Mouse (Mus musculus) E14TG2a.4 (cell line): Measurements from ENCODE around the gene H2-Ke6.
"Not testable (repeated sequence)": the region's sequence is repeated elsewhere in the genome, so short reads cannot be mapped to it uniquely, and the experiment has no call there.

Experiments
- H3K27me3 ChIP-seq: 2 replicates; pipeline ENCODE4 v1.6.1; 2014; ENCODE audit warnings: low read length, control low read depth; ENCODE audit not compliant: insufficient read depth
- H3K36me3 ChIP-seq: 2 replicates; pipeline ENCODE4 v1.6.1; 2014; ENCODE audit warnings: low read length, control low read depth; ENCODE audit not compliant: insufficient read depth
- H3K4me1 ChIP-seq: replicated peaks from 2 replicates; pipeline ENCODE4 v1.6.1; 2014; ENCODE audit warnings: low read depth, low read length, control low read depth
- H3K4me3 ChIP-seq: replicated peaks from 2 replicates; pipeline ENCODE4 v1.5.1; 2014; ENCODE audit warnings: mild to moderate bottlenecking, low read length
- H3K9me3 ChIP-seq: 2 replicates; pipeline ENCODE4 v1.6.1; 2014; ENCODE audit warnings: low read length, control low read depth
- CTCF ChIP-seq: conservative IDR thresholded peaks from 2 replicates; pipeline ENCODE4 v1.5.1; 2014; ENCODE audit warnings: low read length
- NANOG ChIP-seq: IDR thresholded peaks from 2 replicates; pipeline ENCODE4 v1.6.1; 2014; ENCODE audit warnings: borderline replicate concordance, low read length, mixed read lengths
- POU5F1 ChIP-seq: IDR thresholded peaks from 2 replicates; pipeline ENCODE4 v1.6.1; 2014; ENCODE audit warnings: low read length, borderline replicate concordance

H2-Ke6 gene

DNA sequence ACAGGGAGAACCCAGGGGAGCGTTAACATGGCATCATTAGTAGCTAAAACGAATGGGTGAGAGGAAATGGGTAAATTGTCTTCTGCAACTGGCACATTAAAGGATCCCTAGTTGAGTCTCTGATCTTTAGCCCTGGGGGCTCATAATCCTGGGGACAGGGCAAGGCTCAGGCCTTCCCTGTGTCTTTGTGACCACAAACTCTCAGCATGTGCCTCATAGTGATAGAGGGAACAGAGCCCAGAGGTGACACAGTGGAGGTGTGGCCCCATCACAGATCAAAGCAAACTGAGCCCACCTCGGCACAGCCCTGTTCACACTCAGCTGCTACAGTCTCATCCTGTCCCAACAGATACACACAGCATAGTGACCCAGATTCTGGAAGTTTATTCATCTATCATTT lies 32.2 kb downstream of the H2-Ke6 start:
- no peak overlapping the region for H3K4me3 ChIP-seq
- no peaks in the 10 kb centered on the region for H3K36me3 ChIP-seq
- no peaks in the 10 kb centered on the region for H3K9me3 ChIP-seq
- H3K27me3 ChIP-seq: peaks cover 52% of the 10 kb centered on the region
- peaks cover 8% of the 10 kb centered on the region for H3K4me1 ChIP-seq
- TF ChIP-seq NANOG (no peak), POU5F1 (no peak), CTCF (no peak)

DNA sequence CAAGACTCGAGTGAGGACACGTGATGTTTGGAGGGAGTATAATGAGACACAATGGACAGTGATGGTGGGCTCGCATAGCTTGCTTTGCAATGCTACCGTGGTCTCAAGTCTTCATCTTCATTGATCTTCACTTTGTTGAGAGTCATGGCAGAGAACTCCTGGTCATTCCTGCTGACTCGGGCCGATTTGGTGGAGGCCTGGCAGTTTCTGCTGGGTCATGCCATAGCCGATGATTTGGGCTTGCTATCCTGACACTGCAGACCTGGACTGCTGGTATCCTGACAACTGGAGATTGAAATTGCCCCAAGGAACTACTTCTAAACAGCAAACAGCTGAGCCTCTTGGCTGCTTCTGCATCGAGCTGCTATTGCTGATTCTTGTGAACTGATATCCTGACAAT lies 32.9 kb downstream of the H2-Ke6 start:
- H3K4me1 ChIP-seq: peaks cover 3% of the 10 kb centered on the region
- no peaks in the 10 kb centered on the region for H3K36me3 ChIP-seq
- H3K4me3 ChIP-seq: no peak overlapping the region
- no peak for TF ChIP-seq POU5F1
- peaks cover 48% of the 10 kb centered on the region for H3K27me3 ChIP-seq
- H3K9me3 ChIP-seq: no peaks in the 10 kb centered on the region

DNA sequence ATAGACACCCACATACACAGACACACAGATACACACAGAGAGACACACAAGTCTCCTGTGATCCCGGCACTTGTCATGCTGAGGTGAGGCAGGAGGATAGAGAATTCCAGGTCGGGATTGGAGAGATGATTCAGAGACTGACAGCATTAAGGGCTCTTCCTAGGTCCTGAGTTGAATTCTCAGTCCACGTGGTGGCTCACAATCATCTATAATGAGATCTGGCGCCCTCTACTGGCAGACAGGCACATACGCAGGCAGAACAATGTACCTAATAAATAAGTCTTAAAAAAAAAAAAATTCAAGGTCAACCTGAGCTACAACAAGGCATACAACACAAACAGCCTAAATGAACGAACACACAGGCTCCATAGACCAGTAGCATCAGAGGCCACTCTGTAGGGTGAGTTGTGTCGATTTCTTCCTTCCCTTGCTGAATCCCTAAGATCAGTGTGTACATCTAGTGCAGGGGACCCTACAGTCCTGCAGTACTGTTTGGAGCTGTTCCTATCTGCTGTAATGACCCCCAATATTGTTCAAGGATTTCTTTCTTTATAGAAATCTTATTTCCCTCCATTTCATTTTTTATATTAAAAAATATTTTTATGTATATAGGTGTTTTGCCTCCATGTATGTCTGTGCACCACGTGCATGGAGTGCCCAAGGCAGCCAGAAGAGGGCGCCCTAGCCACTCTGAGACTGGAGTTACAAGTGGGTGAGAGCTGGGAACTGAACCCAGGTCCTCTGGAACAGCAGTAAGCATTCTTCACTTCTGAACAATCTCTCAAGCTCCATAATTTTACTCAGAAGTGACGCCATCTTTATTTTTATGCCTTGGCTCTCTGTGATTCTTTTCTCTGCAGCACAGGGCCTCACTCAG lies 35.8 kb downstream of the H2-Ke6 start:
- peaks cover 34% of the 10 kb centered on the region for H3K27me3 ChIP-seq
- H3K4me1 ChIP-seq: no peaks in the 10 kb centered on the region
- TF ChIP-seq CTCF (peak; percentile 94), NANOG (no peak), POU5F1 (no peak)
- H3K9me3 ChIP-seq: no peaks in the 10 kb centered on the region
- H3K4me3 ChIP-seq: no peak overlapping the region
- no peaks in the 10 kb centered on the region for H3K36me3 ChIP-seq

DNA sequence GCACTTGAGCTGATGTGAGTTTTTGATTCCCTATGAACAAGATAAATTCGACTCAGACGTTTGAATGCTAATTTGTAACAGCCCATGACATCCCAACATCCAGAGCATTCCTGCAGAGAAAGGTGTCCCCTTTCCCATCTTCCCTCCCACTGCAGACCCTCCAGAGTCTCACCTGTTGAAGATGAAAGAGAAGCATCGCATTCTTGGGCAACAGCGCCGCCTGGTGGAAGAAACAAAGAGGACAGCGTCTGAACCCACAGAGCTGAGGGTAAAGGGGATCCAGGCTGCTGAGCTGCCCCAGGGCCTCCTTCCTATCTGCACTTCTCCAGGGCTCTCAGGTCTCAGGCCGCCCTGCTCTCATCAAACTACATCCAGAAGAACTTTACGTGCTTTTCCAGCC lies 45.7 kb downstream of the H2-Ke6 start:
- not testable (repeated sequence) for H3K36me3 ChIP-seq, H3K9me3 ChIP-seq
- TF ChIP-seq CTCF: peak; percentile 92
- Histone ChIP-seq H3K27me3 (peaks cover 22% of the 10 kb centered on the region), H3K4me3 (peak overlapping the region; percentile 85; the same call in 1 of the 2 replicates), H3K4me1 (peaks cover 51% of the 10 kb centered on the region)

DNA sequence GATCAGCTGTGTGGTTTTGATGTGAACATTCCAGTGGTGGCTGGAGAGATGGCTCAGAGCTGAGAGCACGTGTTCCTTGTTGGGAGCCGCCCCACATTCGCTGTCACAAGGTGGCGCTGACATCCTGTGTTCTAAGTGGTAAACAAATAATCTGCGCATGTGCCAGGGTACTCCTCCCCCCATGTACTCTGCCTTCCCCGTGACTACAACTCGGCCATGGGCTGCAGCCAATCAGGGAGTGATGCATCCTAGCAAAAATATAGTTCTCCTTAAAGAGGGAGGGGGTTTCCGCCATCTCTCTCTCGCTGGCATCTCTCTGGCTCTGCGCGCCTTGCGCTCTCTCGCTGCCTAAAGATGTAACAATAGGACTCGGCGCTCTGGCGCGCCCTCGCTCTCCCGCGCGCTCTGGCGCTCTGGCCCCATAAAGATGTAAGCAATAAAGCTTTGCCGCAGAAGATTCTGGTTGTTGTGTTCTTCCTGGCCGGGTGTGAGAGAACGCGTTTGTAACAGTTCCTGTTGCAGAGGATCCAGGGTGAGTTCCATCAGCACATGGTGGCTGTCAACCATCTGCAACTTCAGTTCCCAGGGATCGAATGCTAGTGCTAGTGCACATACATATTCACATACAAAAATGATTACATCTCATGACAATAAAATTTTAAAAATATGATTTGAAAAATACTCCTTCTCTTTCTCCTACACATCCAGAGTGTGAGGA lies 46.5 kb downstream of the H2-Ke6 start:
- Histone ChIP-seq H3K27me3 (peaks cover 27% of the 10 kb centered on the region), H3K4me1 (peaks cover 54% of the 10 kb centered on the region), H3K4me3 (peak overlapping the region; percentile 85)
- not testable (repeated sequence) for H3K9me3 ChIP-seq, H3K36me3 ChIP-seq
- peak; percentile 1; the same call in 1 of the 2 replicates for TF ChIP-seq CTCF

DNA sequence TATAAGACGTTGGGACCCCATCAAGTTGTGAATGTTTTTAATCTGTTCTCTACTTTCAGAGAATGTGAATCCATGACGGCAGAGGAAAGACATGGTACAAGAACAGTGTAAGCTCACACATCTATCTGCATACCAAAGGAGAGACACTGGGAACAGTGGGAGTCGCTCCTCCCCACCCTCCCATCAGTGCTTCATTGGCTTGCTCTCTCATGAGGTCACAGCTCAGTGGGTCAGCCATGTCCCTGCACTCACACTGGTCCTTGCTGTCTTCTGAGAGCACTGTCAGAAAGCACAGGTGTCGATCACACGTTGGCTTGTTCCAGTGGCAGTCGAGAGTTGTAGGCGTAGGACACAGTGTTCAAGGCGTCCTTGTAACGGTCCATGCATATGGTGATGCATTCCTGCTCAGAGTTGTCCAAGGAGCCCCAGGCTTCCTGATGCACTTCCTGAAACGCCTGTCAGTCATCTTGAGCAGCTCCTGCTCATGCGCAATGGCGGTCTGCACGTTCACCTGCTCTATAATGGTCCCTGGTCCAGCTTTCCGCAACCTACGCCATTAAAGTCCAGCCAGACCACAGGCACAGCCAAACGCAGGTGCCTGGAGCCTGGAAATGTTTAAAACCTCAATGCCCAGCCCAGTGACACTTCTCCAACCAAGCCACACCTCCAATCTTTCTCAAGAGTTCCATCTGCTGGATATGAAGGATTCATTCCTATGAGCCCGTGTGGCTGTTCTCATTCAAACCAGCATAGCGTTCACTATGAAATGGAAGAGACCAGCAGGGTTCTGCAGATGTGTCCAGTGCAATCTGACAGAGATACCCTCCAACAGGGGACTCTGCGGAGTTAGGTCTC lies 47.5 kb downstream of the H2-Ke6 start:
- Histone ChIP-seq H3K4me3 (peak overlapping the region; percentile 85), H3K9me3 (no peaks in the 10 kb centered on the region), H3K27me3 (peaks cover 29% of the 10 kb centered on the region), H3K36me3 (no peaks in the 10 kb centered on the region), H3K4me1 (peaks cover 53% of the 10 kb centered on the region)
- TF ChIP-seq CTCF (no peak), POU5F1 (no peak), NANOG (no peak)

DNA sequence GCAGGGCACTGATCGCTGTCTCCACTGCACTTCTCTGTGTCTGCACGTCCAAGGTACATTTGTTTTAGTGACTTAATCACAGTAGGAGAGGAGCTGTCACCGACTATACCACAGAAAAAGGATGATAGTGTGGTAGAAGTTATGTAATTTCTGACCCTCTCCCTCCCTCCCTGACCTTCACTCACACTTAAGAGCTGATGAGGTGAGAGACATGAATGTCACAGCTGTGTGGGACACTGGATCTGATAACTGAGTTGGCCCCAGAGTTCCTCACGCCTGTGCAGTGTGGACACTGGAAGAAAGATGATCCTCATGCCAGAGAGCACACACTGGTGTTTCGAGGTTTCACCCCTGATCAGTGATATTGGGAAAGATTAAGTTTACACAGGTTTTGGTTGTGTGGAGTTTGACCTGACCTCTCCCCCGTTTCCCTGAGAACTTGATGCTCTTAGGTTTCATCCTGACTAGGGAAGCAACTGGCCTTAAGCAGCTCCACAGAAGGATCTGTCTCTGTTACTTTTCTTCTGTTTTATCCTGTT lies 48.3 kb downstream of the H2-Ke6 start:
- Histone ChIP-seq H3K4me1 (peaks cover 50% of the 10 kb centered on the region), H3K4me3 (0 out of 2 replicates have a peak overlapping the region, but pooled peaks have one; percentile 85), H3K9me3 (no peaks in the 10 kb centered on the region), H3K36me3 (no peaks in the 10 kb centered on the region), H3K27me3 (peaks cover 29% of the 10 kb centered on the region)
- TF ChIP-seq NANOG (no peak), CTCF (no peak), POU5F1 (no peak)

DNA sequence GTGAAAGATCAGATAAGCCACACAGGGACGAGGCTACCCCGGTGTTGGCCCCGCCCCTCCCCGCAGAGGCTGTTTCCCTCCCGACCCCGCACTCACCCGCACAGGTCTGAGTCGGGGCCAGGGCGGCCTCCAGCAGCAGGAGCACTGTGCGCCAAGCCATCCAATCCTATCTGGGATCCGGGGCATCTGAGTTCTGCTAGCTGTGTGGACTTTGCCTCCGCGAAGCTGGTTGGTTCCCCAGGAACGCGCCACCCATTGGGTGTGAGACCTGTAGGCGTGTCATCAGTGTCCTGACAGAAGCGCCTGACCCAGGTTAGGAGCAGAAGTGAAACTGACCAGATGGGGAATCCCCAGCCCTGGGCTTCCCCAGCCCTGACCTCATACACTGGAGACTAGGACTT lies 49.2 kb downstream of the H2-Ke6 start:
- Histone ChIP-seq H3K27me3 (peaks cover 33% of the 10 kb centered on the region), H3K36me3 (no peaks in the 10 kb centered on the region), H3K9me3 (no peaks in the 10 kb centered on the region), H3K4me3 (peak overlapping the region; percentile 82), H3K4me1 (peaks cover 50% of the 10 kb centered on the region)
- no peak for TF ChIP-seq NANOG
- TF ChIP-seq CTCF: no peak
- no peak for TF ChIP-seq POU5F1
